In genomic region chr3:121425861-121426620, GRCm38 (mm10) we compare ENCODE assay signal across 8 mouse cellular contexts. TPM values are rescaled to one million over a fixed set of nuclear protein-coding genes. Genes with fewer than 3 reads are reported as not detected.
DNase-seq lines count a peak whose midpoint lies in the region; ATAC-seq and TF ChIP-seq lines count a peak whose summit lies in the region.

Gene Cnn3 (plus strand): TSS chr3:121426497.

- TF ChIP-seq RAD21 in CH12.LX (IDR thresholded peaks at IDR 0.05; ENCODE audit: low read depth, low read length): no peak

- peak within 1 kb of the TSS; percentile 38; the same call in 1 of the 2 replicates for H3K9ac ChIP-seq in CH12.LX (ENCODE audit: insufficient read depth, low read depth)
- H3K9ac ChIP-seq in forebrain, embryonic 13.5 days: peak within 1 kb of the TSS; percentile 97
- peak within 1 kb of the TSS; percentile 87 for H3K9ac ChIP-seq in heart, postnatal 0 days (replicated peaks; ENCODE audit: low read depth, low read length)
- peak within 1 kb of the TSS; percentile 72 for H3K9ac ChIP-seq in liver, embryonic 15.5 days
- peak within 1 kb of the TSS; percentile 97 for H3K9ac ChIP-seq in neural tube, embryonic 13.5 days

- H3K4me2 ChIP-seq in CH12.LX (ENCODE audit: insufficient read depth, low read depth, poor library complexity, severe bottlenecking): peak within 1 kb of the TSS; percentile 80
- peak within 1 kb of the TSS; percentile 78 for H3K4me2 ChIP-seq in forebrain, embryonic 13.5 days
- peak within 1 kb of the TSS; percentile 87 for H3K4me2 ChIP-seq in heart, postnatal 0 days (ENCODE audit: low read depth, low read length)
- H3K4me2 ChIP-seq in liver, embryonic 15.5 days: peak within 1 kb of the TSS; percentile 95
- peak within 1 kb of the TSS; percentile 79 for H3K4me2 ChIP-seq in neural tube, embryonic 13.5 days

- no peak for TF ChIP-seq EP300 in CH12.LX (IDR thresholded peaks at IDR 0.05; ENCODE audit: low read length)
- no peak; the same call in none of the 2 replicates for TF ChIP-seq EP300 in heart, postnatal 0 days (IDR thresholded peaks at IDR 0.05; ENCODE audit: low read depth)

- peak; percentile 88 for ATAC-seq in cerebellum, adult (ENCODE audit: insufficient number of reproducible peaks, low FRiP score, low TSS enrichment)
- peak; percentile 92 for ATAC-seq in forebrain, embryonic 13.5 days
- peak; percentile 90 for ATAC-seq in heart, postnatal 0 days (ENCODE audit: insufficient read depth, low read depth)
- ATAC-seq in liver, embryonic 15.5 days (ENCODE audit: insufficient read depth): peak; percentile 88
- ATAC-seq in neural tube, embryonic 13.5 days (ENCODE audit: low read depth): peak; percentile 94

- no peaks in the 10 kb centered on the region for H3K36me3 ChIP-seq in CH12.LX (replicated peaks in 1 of 2; ENCODE audit: control insufficient read depth in 1 of 2, insufficient read depth in 1 of 2, low read length in 1 of 2)
- no peaks in the 10 kb centered on the region for H3K36me3 ChIP-seq in forebrain, embryonic 13.5 days (ENCODE audit: poor library complexity, severe bottlenecking)
- no peaks in the 10 kb centered on the region for H3K36me3 ChIP-seq in heart, postnatal 0 days (replicated peaks; ENCODE audit: control insufficient read depth, insufficient read depth, low read length)
- no peaks in the 10 kb centered on the region for H3K36me3 ChIP-seq in liver, embryonic 15.5 days (replicated peaks)
- H3K36me3 ChIP-seq in neural tube, embryonic 13.5 days: no peaks in the 10 kb centered on the region

- dilution Hi-C loops in CH12.LX (cut with MboI; ENCODE audit: extremely low pct_ligation_motif_present, extremely low pct_unique_long_range_greater_than_20kb, low sequenced_read_pairs): no loop called here

- H3K27me3 ChIP-seq in CH12.LX (replicated peaks): peaks cover 13% of the 10 kb centered on the region
- H3K27me3 ChIP-seq in forebrain, embryonic 13.5 days: no peaks in the 10 kb centered on the region; the same call in 1 of the 2 replicates
- no peaks in the 10 kb centered on the region for H3K27me3 ChIP-seq in heart, postnatal 0 days (ENCODE audit: control insufficient read depth, insufficient read depth, low read length)
- peaks cover 31% of the 10 kb centered on the region for H3K27me3 ChIP-seq in liver, embryonic 15.5 days
- H3K27me3 ChIP-seq in neural tube, embryonic 13.5 days: no peaks in the 10 kb centered on the region

- peak; percentile 55; the same call in 1 of the 2 replicates for TF ChIP-seq POLR2A in CH12.LX (IDR thresholded peaks at IDR 0.05; ENCODE audit: low read depth, low read length)

- peaks cover 0 to 27% of the 10 kb centered on the region in 2 experiments; a peak in 2 of 4 replicates for H3K4me1 ChIP-seq in CH12.LX (ENCODE audit: control insufficient read depth in 1 of 2, insufficient read depth in 2 of 2)
- peaks cover 38% of the 10 kb centered on the region for H3K4me1 ChIP-seq in forebrain, embryonic 13.5 days
- peaks cover 24% of the 10 kb centered on the region for H3K4me1 ChIP-seq in heart, postnatal 0 days (ENCODE audit: control insufficient read depth, insufficient read depth)
- peaks cover 46% of the 10 kb centered on the region for H3K4me1 ChIP-seq in liver, embryonic 15.5 days (replicated peaks)
- H3K4me1 ChIP-seq in neural tube, embryonic 13.5 days (replicated peaks): peaks cover 39% of the 10 kb centered on the region

- peak; percentile 85 for DNase-seq in CH12.LX (ENCODE audit: extremely low read depth)
- peak; percentile 94 for DNase-seq in heart, postnatal 0 days (ENCODE audit: low spot score)
- peak; percentile 97 to 98 for DNase-seq in kidney, postnatal 36 days
- peak; percentile 68 for DNase-seq in telencephalon, adult 2 months (ENCODE audit: low read depth, low spot score)

- H3K4me3 ChIP-seq in CH12.LX (replicated peaks in 1 of 3; ENCODE audit: low read depth in 2 of 3, low read length in 2 of 3, poor library complexity in 1 of 3): peak within 1 kb of the TSS; percentile 44 to 73 (median 58)
- H3K4me3 ChIP-seq in forebrain, embryonic 13.5 days: peak within 1 kb of the TSS; percentile 89
- H3K4me3 ChIP-seq in heart, postnatal 0 days (ENCODE audit: low read depth, low read length): peak within 1 kb of the TSS; percentile 70
- peak within 1 kb of the TSS; percentile 71 for H3K4me3 ChIP-seq in liver, embryonic 15.5 days (replicated peaks)
- peak within 1 kb of the TSS; percentile 93 for H3K4me3 ChIP-seq in neural tube, embryonic 13.5 days

- H3K79me2 ChIP-seq in CH12.LX (replicated peaks; ENCODE audit: control insufficient read depth, extremely low read depth, insufficient read depth, poor library complexity, severe bottlenecking): no peaks in the 10 kb centered on the region

- peaks cover 2% of the 10 kb centered on the region for H3K9me3 ChIP-seq in CH12.LX (replicated peaks; ENCODE audit: low read length)
- no peaks in the 10 kb centered on the region for H3K9me3 ChIP-seq in forebrain, embryonic 13.5 days (replicated peaks)
- no peaks in the 10 kb centered on the region for H3K9me3 ChIP-seq in heart, postnatal 0 days (replicated peaks; ENCODE audit: control insufficient read depth, low read length)
- H3K9me3 ChIP-seq in liver, embryonic 15.5 days (replicated peaks): no peaks in the 10 kb centered on the region
- H3K9me3 ChIP-seq in neural tube, embryonic 13.5 days: no peaks in the 10 kb centered on the region

- in situ Hi-C loops in CH12.LX (cut with MboI; ENCODE audit: low pct_ligation_motif_present, low pct_unique_long_range_greater_than_20kb, low sequenced_read_pairs): no loop called here

- WGBS in forebrain, embryonic 13.5 days: 2% methylated on average over 59 of the region's 66 CpGs
- under 1% methylated on average over 44 of the region's 66 CpGs for WGBS in heart, postnatal 0 days
- WGBS in liver, embryonic 15.5 days (ENCODE audit: insufficient replicate concordance): under 1% methylated on average over 64 of the region's 66 CpGs
- WGBS in neural tube, embryonic 13.5 days: 2% methylated on average over 46 of the region's 66 CpGs

- no peak within 1 kb of the TSS for H3K27ac ChIP-seq in CH12.LX (ENCODE audit: insufficient read depth, low read depth)
- peak within 1 kb of the TSS; percentile 99 for H3K27ac ChIP-seq in forebrain, embryonic 13.5 days
- H3K27ac ChIP-seq in heart, postnatal 0 days (ENCODE audit: low read depth): peak within 1 kb of the TSS; percentile 96
- H3K27ac ChIP-seq in liver, embryonic 15.5 days (replicated peaks): peak within 1 kb of the TSS; percentile 81
- peak within 1 kb of the TSS; percentile 99 for H3K27ac ChIP-seq in neural tube, embryonic 13.5 days (replicated peaks)

- TF ChIP-seq CTCF in CH12.LX (conservative IDR thresholded peaks at IDR 0.05 in 1 of 2, IDR thresholded peaks at IDR 0.05 in 1 of 2; ENCODE audit: low read depth in 2 of 2, low read length in 2 of 2): no peak
- no peak for TF ChIP-seq CTCF in heart, postnatal 0 days (IDR thresholded peaks at IDR 0.05; ENCODE audit: low read depth)

TF ChIP-seq in CH12.LX, 34 proteins besides CTCF, POLR2A, EP300 and RAD21:
- TF ChIP-seq POLR2AphosphoS2 (IDR thresholded peaks at IDR 0.05; ENCODE audit: low read depth, low read length): no peak
- peak; percentile 71; the same call in 1 of the 2 replicates for TF ChIP-seq MXI1 (IDR thresholded peaks at IDR 0.05; ENCODE audit: low read depth, low read length)
- peak; percentile 39; the same call in 1 of the 2 replicates for TF ChIP-seq TCF12 (IDR thresholded peaks at IDR 0.05; ENCODE audit: low read depth, low read length)
- no peak for TF ChIP-seq ZKSCAN1 (IDR thresholded peaks at IDR 0.05; ENCODE audit: borderline replicate concordance, low read depth, low read length)
- TF ChIP-seq E2F4 (IDR thresholded peaks at IDR 0.05; ENCODE audit: insufficient replicate concordance, low read depth, low read length): no peak
- TF ChIP-seq BHLHE40 (IDR thresholded peaks at IDR 0.05; ENCODE audit: low read depth, low read length): peak; percentile 54
- TF ChIP-seq ELF1 (IDR thresholded peaks at IDR 0.05; ENCODE audit: low read depth, low read length): no peak
- no peak for TF ChIP-seq MYC (IDR thresholded peaks at IDR 0.05; ENCODE audit: low read depth, low read length)
- no peak; the same call in 1 of the 2 replicates for TF ChIP-seq MEF2A (IDR thresholded peaks at IDR 0.05; ENCODE audit: borderline replicate concordance, low read depth, low read length)

RNA-seq across cellular contexts. Expression of gene Cnn3, which starts in this region (rescaled TPM):
- total RNA-seq in CH12.LX (2012; rRNA removed): 9.5 and 12.5 TPM in 2 replicates
- total RNA-seq in CH12.LX (2014; rRNA removed): 46.4 and 48.3 TPM in 2 replicates
- 50.4 and 58.5 TPM in 2 replicates for polyA plus RNA-seq in CH12.LX (2012; ENCODE audit: insufficient read length, low read depth)
- 770 and 773 TPM in 2 replicates for polyA plus RNA-seq in forebrain, embryonic 13.5 days (2015; fragmentation: Nextera tagmentation; extraction: Ambion mirVana)
- 132 and 166 TPM in 2 replicates for total RNA-seq in heart, postnatal 0 days (2014; rRNA removed; ENCODE audit: low replicate concordance)
- polyA plus RNA-seq in heart, postnatal 0 days (2015; fragmentation: Nextera tagmentation; extraction: Ambion mirVana): 187 and 190 TPM in 2 replicates
- 97.4 and 98.3 TPM in 2 replicates for polyA plus RNA-seq in liver, embryonic 15.5 days (2015; fragmentation: Nextera tagmentation; extraction: Ambion mirVana)
- polyA plus RNA-seq in neural tube, embryonic 13.5 days (2015; fragmentation: Nextera tagmentation; extraction: Ambion mirVana): 643 and 747 TPM in 2 replicates

Comparison
In these comparisons a context has a peak if more than half of its experiments do, and no peak if none do; other contexts are left out.
1. H3K9ac ChIP-seq: peak in every context shown above with its lines; median percentile 97 in forebrain, embryonic 13.5 days; 97 in neural tube, embryonic 13.5 days; 87 in heart, postnatal 0 days; 72 in liver, embryonic 15.5 days; 38 in CH12.LX.